Comparison of ENCODE assay signal across 20 mouse cellular contexts in the genomic region with DNA sequence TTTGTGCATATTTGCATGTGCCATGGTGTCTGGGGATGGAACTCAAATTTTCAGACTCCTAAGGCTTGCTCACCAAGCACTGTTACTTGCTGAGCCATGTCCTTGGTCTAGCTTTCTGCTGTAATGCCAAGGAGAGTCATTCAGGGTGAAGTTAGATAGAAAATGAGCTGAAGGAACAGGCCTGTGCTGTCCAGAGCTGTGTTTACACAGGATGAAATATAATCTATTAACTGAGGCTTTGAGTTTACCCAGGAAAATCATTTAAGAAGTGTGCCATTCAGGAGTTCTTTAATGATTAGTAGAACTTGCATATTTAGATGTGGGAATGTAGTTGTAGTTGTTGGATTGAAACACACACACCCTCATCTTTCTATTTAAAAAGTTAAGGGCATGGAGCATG. TPM values are rescaled to one million over a fixed set of nuclear protein-coding genes. Genes with fewer than 3 reads are reported as not detected.
DNase-seq lines count a peak whose midpoint lies in the region; ATAC-seq and TF ChIP-seq lines count a peak whose summit lies in the region.
"Had no signal": no experiment of that assay in that cellular context is flagged by ENCODE, and none has a peak within 500 bp of the region (broad histone marks: within the 10 kb centered on the region; RNA-seq: fewer than 3 reads in every experiment).

No protein-coding gene starts in this region.

- peak; percentile 50 for DNase-seq in kidney, adult 2 months
- DNase-seq in kidney, postnatal 10 days: no peak
- no peak for DNase-seq in kidney, adult 11 months
- no peak for DNase-seq in stomach, postnatal 0 days (ENCODE audit: low spot score)
- no peak for DNase-seq in retina, embryonic 14.5 days (ENCODE audit: low spot score)
- DNase-seq: adrenal gland, adult 8-10 months; adrenal gland, postnatal 14 days; cerebellum, adult 11-12 months; cerebellum, adult 2 months; cerebellum, adult 9-10 months; cerebellum, postnatal 10 days; cerebellum, postnatal 25 days; forebrain, postnatal 0 days had no signal

- H3K27me3 ChIP-seq in kidney, adult 2 months (replicated peaks; ENCODE audit: control insufficient read depth, insufficient read depth, low read length): no peaks in the 10 kb centered on the region
- H3K27me3 ChIP-seq in kidney, embryonic 16.5 days (ENCODE audit: insufficient read depth, low read length): no peaks in the 10 kb centered on the region
- no peaks in the 10 kb centered on the region for H3K27me3 ChIP-seq in stomach, embryonic 16.5 days (ENCODE audit: control insufficient read depth, insufficient read depth, low read length)
- H3K27me3 ChIP-seq in stomach, postnatal 0 days (ENCODE audit: control insufficient read depth, insufficient read depth, low read length): no peaks in the 10 kb centered on the region
- H3K27me3 ChIP-seq: embryonic facial prominence, embryonic 12.5 days; forebrain, embryonic 13.5 days; forebrain, embryonic 15.5 days had no signal

- peaks cover 31% of the 10 kb centered on the region for H3K4me1 ChIP-seq in kidney, adult 2 months (ENCODE audit: control insufficient read depth, insufficient read depth, low read length)
- peaks cover 7% of the 10 kb centered on the region; the same call in 1 of the 2 replicates for H3K4me1 ChIP-seq in kidney, embryonic 16.5 days (ENCODE audit: insufficient read depth, low read length)
- H3K4me1 ChIP-seq in stomach, embryonic 16.5 days (ENCODE audit: control insufficient read depth, insufficient read depth, low read length): peaks cover 8% of the 10 kb centered on the region
- H3K4me1 ChIP-seq in stomach, postnatal 0 days (replicated peaks; ENCODE audit: control insufficient read depth, insufficient read depth): no peaks in the 10 kb centered on the region
- H3K4me1 ChIP-seq: forebrain, embryonic 13.5 days had no signal

- H3K4me2 ChIP-seq in kidney, embryonic 16.5 days (replicated peaks; ENCODE audit: low read depth, low read length): no peak overlapping the region
- H3K4me2 ChIP-seq in stomach, embryonic 16.5 days (ENCODE audit: low read depth, low read length): no peak overlapping the region
- H3K4me2 ChIP-seq in stomach, postnatal 0 days (replicated peaks; ENCODE audit: low read depth): no peak overlapping the region
- H3K4me2 ChIP-seq: embryonic facial prominence, embryonic 12.5 days; forebrain, embryonic 13.5 days; forebrain, embryonic 15.5 days had no signal

- ATAC-seq in kidney, embryonic 16.5 days (ENCODE audit: low FRiP score, low TSS enrichment): peak; percentile 57; the same call in 1 of the 2 replicates
- ATAC-seq in stomach, embryonic 16.5 days (ENCODE audit: insufficient read depth, low FRiP score): 0 out of 2 replicates have a peak, but pooled peaks have one; percentile 44
- no peak for ATAC-seq in stomach, postnatal 0 days (ENCODE audit: low FRiP score, low TSS enrichment)
- ATAC-seq: activated CD4-positive, CD25-positive, alpha-beta regulatory T cell, adult 4 months; forebrain, embryonic 13.5 days; forebrain, embryonic 15.5 days; forebrain, postnatal 0 days had no signal

- TF ChIP-seq EP300 in stomach, postnatal 0 days (optimal IDR thresholded peaks at IDR 0.05): no peak

- no peak for TF ChIP-seq POLR2A in kidney, adult 2 months (IDR thresholded peaks at IDR 0.05; ENCODE audit: low read depth, low read length)

- peak overlapping the region; percentile 79; the same call in 1 of the 2 replicates for H3K27ac ChIP-seq in kidney, adult 2 months (ENCODE audit: insufficient read depth, low read depth, low read length)
- no peak overlapping the region for H3K27ac ChIP-seq in kidney, embryonic 16.5 days (ENCODE audit: low read length)
- no peak overlapping the region for H3K27ac ChIP-seq in stomach, embryonic 16.5 days (ENCODE audit: low read length)
- no peak overlapping the region for H3K27ac ChIP-seq in stomach, postnatal 0 days (replicated peaks)
- H3K27ac ChIP-seq: embryonic facial prominence, embryonic 10.5 days; embryonic facial prominence, embryonic 12.5 days; forebrain, embryonic 13.5 days; forebrain, embryonic 15.5 days had no signal

- H3K4me3 ChIP-seq in kidney, adult 2 months (ENCODE audit: insufficient read depth, low read depth, low read length): no peak overlapping the region
- H3K4me3 ChIP-seq in kidney, embryonic 16.5 days (ENCODE audit: low read length): no peak overlapping the region
- H3K4me3 ChIP-seq in stomach, embryonic 16.5 days (replicated peaks; ENCODE audit: low read length): no peak overlapping the region
- no peak overlapping the region for H3K4me3 ChIP-seq in stomach, postnatal 0 days (ENCODE audit: low read depth, low read length)
- H3K4me3 ChIP-seq: embryonic facial prominence, embryonic 10.5 days; embryonic facial prominence, embryonic 12.5 days; forebrain, embryonic 13.5 days; forebrain, embryonic 15.5 days had no signal

- no peak for TF ChIP-seq CTCF in kidney, adult 2 months (conservative IDR thresholded peaks at IDR 0.05; ENCODE audit: insufficient read depth, insufficient read length, low read depth, low read length)
- TF ChIP-seq CTCF in stomach, postnatal 0 days (IDR thresholded peaks at IDR 0.05; ENCODE audit: low read depth): no peak

- H3K36me3 ChIP-seq in kidney, adult 2 months (ENCODE audit: control insufficient read depth, insufficient read depth, low read length): no peaks in the 10 kb centered on the region
- no peaks in the 10 kb centered on the region for H3K36me3 ChIP-seq in kidney, embryonic 16.5 days (ENCODE audit: insufficient read depth, low read length)
- H3K36me3 ChIP-seq in stomach, embryonic 16.5 days (ENCODE audit: control insufficient read depth, insufficient read depth, low read length): no peaks in the 10 kb centered on the region
- H3K36me3 ChIP-seq in stomach, postnatal 0 days (ENCODE audit: control insufficient read depth, insufficient read depth, low read length): no peaks in the 10 kb centered on the region
- H3K36me3 ChIP-seq: embryonic facial prominence, embryonic 10.5 days; embryonic facial prominence, embryonic 12.5 days; forebrain, embryonic 15.5 days had no signal

- H3K9ac ChIP-seq in kidney, embryonic 16.5 days (replicated peaks; ENCODE audit: low read length): no peak overlapping the region
- H3K9ac ChIP-seq in stomach, embryonic 16.5 days (ENCODE audit: low read length): no peak overlapping the region
- no peak overlapping the region for H3K9ac ChIP-seq in stomach, postnatal 0 days (ENCODE audit: low read length)
- H3K9ac ChIP-seq: embryonic facial prominence, embryonic 12.5 days; forebrain, embryonic 13.5 days; forebrain, embryonic 15.5 days; forebrain, postnatal 0 days had no signal

- no peaks in the 10 kb centered on the region for H3K9me3 ChIP-seq in kidney, embryonic 16.5 days (ENCODE audit: low read length)
- H3K9me3 ChIP-seq in stomach, embryonic 16.5 days (replicated peaks; ENCODE audit: control insufficient read depth, low read length): no peaks in the 10 kb centered on the region
- no peaks in the 10 kb centered on the region for H3K9me3 ChIP-seq in stomach, postnatal 0 days (ENCODE audit: control insufficient read depth, low read length)
- H3K9me3 ChIP-seq: embryonic facial prominence, embryonic 10.5 days; embryonic facial prominence, embryonic 12.5 days; forebrain, embryonic 13.5 days; forebrain, embryonic 15.5 days had no signal

RNA-seq across cellular contexts. Expression of a gene that starts 54.1 kb away (rescaled TPM):
- polyA plus RNA-seq in kidney, adult 2 months (2012; rRNA removed): 18.3 and 23.4 TPM in 2 replicates
- polyA plus RNA-seq in kidney, embryonic 16.5 days (2015; fragmentation: Nextera tagmentation; extraction: Ambion mirVana): 53.7 and 54.3 TPM in 2 replicates
- 39.2 and 40.8 TPM in 2 replicates for polyA plus RNA-seq in stomach, embryonic 16.5 days (2015; fragmentation: Nextera tagmentation; extraction: Ambion mirVana)
- 15.0 and 15.5 TPM in 2 replicates for polyA plus RNA-seq in stomach, postnatal 0 days (2015; fragmentation: Nextera tagmentation; extraction: Ambion mirVana)
